Mouse (Mus musculus): ENCODE data around the gene Capns2.
"Not testable (repeated sequence)": the region's sequence is repeated elsewhere in the genome, so short reads cannot be mapped to it uniquely, and the experiment has no call there.

Gene Capns2

DNA sequence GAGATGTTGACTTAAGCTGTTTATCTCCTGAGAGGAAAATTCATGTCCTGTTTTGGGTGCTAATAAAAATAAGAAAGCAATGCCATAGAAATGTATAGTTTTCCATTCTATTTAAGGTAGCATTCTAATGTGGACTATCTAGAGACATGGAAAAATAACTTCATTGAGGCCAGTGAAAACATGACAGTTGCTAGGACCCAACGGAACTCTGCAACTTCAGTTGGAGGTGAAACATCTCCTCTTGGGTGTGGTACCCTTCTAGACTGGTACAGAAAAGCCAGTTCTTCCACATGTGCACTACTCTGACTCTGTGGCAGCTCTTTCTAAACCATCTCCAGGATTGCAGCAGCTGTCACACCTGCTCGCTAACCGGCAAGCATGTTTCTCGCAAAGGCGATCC, at the start of gene Capns2:
Gene Capns2, plus strand, starts transcription at position 301 of the 400 bp plus-strand sequence.
- no peak for DNase-seq (ENCODE audit: low spot score)

DNA sequence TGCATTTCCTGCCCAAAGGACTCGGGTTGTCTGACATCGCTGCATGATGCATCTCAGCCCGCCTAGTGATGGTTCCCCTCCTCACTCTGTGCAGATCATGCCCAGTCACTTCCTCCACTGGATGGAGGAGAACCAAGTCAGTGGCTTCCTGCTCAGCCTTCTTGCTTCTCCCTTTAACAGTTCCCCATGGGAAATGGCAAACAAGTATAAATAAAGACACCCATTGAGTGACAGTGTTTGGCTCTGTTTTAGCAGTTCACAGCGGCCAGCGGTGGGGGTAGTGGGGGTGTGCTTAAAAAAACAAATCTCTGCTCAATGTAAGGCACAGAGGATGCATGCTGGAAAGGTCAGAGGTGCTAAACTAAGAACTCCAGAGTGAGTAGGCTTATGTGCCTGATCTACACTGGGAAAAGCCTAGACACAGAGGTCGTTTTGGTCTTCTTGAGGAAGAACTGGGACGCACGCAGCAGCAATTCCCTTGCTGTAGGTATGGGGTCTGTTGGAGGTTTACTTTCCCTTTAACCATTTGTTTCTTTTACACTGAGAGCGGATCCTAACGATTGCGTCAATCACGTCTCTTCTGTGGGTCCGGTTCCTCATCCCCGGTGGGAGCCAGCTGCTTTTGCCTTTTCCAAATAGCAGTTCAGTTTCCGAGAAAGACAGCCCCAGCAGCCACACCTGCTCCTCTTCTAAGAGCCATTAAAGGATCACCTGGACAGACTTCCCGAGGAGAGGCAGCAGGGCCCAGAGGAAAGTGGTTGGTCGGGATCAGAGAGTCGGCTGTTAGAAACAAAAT, 47.8 kb upstream of the Capns2 start:
- DNase-seq (ENCODE audit: low spot score), result no peak

DNA sequence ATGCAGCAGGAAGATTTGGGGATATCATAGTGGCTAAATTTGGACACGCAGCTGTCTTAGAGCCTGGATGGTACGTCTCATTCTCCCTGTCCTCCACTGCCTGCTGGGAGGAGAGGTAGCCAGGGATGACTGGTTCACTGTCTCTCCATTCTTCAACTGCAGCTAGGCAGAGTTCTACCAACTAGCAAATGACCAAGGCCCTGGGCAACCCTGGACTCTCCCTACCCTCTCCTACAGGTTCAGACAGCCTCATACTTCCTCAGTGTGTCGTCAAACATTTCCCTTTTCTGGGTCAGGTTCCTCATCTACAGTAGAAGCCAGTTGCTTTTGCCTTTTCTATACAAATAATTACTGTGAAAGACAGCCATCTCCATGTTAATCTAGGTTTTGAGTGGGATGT, 46.5 kb upstream of the Capns2 start:
- DNase-seq (ENCODE audit: low spot score), result no peak

DNA sequence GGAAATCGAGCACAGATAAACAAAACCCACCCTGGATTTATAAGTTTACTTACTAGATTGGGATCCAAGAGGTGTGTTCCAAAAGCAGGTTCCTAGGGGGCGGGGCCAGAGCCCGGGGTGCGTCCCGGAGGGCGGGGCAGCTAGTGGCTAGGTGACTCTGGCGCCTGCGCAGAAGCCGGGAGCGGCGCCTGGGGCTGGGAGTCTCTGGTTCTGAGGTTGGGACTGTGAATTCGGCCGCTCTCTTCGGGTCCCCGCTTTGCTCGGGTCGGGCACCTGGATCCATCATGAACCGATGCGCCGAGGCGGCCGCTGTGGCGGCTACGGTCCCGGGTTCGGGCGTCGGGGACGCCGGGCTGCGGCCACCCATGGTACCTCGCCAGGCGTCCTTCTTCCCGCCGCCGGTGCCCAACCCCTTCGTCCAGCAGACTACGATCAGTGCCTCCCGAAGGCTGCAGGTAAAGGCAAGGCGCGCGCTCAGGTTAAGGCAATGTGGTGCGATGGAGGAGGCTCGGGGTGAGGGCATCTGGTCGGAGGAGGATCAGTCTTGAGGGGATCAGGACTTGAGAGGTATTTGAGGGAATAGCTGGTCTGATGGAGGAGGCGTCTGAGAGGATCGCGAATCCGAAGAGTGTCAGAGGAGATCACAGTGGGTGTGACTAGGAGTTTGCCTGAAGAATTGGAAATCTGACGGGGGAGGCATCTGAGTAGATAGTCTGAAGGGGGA, 45.9 kb upstream of the Capns2 start, which contains the start of gene Lpcat2:
Gene Lpcat2, plus strand, starts transcription at position 169 of the 724 bp plus-strand sequence.
- DNase-seq (ENCODE audit: low spot score), result peak; percentile 47

DNA sequence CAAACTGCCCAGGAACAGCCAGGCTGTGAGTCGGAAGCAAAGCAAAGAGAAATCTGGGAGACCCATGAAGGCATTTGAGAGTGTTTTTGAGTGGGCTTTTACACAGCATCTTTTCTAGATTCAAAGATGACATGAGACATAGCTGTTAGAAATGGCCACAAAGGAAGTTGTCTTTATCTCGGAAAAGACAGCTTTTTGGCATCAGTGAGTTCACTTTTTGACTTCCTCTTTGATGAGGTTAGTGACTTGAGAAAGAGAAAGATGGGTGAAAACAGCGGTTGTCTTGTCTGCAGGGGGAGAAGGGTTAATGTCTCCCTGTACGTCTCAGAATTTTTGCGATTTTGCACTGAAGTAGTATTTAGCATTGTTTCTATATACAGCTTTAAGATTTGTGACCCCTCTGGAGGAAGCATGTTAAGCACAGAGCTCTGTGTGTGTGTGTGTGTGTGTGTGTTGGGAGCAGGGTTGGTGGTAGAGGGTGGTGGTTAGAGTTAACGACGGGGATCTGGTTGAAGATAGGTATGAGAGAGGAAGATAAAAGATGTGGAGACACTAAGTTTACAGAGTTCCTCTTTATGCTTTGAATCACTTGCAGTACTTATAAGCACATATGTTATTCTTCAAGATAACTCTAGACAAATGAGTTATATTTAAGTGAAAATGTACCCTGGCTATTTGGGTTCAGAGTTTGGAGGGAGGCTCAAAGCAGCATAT, 44.8 kb upstream of the Capns2 start:
- DNase-seq (ENCODE audit: low spot score), result no peak

DNA sequence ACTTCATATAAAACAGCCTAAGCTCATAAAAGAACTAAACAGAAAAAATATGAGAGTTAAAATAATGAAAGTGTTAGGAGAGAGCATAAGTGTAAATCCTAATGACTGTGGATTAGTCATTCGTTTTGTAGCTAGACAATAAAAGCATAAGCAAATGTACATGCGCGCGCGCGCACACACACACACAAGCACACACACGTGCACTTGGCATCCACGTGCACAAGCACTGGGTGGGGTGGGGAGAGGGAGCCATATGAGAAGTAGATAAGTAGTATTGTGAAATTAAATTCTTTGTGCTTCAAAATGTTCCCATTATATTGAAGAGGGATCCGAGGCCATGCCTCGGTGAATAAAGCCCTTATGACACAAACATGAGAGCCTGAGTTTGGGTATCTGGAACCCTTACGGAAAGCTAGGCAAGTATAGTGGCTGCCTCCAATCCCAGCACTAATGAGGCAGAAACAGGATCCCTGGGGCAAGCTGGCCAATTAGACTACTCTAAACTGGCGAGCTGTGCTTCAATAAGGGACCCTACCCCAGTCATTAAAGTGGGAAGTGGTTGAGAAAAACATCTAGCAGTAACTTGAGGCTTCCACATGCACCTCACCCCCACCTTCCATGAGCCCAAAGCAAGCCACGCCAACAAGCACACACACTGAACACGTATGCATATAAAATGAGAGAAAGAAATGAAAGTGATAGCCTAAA, 42.6 kb upstream of the Capns2 start:
- no peak for DNase-seq (ENCODE audit: low spot score)

DNA sequence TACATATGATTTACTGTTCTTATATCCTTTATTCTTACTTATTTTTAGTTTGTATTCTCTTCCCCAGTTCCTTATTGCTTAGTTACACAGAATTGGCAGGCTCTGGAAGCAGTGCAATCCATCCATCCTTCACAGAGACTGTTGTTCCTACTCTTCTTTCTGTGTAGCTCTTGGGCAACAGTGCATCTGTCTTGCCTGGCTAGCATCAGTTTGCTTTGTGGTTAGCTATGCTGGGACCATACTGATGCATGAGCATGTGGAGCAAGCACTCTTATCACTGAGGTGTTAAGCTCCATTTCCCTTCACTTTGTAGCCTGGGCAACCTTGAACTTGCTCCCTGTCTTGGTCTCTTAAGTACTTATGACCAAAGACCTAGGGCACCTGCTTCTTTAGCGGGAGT, 39.2 kb upstream of the Capns2 start:
- DNase-seq (ENCODE audit: low spot score), result no peak

DNA sequence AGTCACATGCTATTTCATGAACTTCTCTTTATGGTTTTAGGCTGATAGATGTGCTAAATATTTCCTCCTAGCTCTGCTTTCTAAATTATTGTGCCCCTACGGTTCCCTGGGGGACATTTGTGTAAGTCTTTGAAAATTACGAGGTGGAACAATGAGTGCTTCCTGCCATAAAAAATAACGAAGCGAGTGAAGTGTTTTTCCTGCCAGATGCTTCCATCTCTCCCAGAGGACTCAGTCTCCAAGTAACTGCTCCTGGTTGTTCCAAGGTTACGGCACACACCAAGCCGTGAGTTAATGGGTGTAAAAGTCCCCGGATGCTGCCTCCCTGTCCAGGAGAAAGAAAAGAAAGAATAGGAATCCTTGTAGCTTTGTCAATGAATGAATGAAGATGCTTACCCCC, 30.9 kb upstream of the Capns2 start:
- no peak for DNase-seq (ENCODE audit: low spot score)

DNA sequence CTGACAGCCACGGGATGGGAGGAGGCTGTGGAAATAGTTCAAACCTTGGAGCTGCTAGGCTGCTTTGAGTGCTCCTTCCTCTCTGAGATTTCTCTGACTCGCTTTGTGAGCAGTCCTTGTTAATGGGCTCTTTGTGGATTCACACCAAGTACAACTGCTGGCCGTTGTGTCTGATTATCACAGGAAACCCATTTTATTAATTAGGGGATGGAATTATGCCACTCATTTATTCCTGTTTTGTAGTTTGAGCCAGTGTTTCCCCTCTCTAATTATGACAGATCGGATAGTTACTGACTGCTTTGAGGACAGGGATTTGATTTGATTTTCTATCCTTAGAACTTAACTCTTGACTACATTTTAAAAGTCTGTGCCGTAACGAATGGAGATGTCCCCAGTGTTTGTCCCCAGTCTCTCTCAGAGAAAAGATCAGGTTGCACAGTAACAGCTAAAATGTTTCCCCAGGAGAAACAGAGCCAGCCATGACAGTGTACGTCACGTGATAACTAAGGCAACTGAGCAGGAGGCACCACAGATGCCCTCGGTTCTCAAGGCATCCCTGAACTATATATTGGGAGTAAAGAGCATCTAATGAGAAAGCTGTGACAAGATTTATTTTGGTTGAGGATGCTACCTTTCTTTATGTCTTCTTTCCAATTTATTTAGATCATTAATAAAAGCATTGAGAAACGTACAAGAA, 29.0 kb upstream of the Capns2 start:
- DNase-seq (ENCODE audit: low spot score), result no peak

DNA sequence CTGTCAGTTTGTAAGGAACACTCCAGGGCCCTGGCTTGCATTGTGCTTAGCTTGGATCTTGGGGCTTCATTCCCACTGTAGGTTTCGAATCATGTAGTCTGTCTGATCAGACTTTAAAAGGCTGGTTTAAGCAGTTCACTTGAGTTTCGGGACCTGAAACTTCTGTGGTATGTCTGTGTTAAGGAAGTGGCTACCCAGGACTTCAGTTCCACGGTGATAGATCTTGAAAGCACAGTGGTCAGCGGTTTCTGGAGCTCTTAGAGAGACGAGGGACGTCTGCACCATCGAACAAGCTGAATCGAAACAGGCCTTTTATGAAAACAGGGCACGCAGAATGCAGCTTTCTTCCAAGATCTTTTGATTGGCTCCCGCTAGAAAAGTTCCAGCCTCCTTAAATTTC, 25.4 kb upstream of the Capns2 start:
- no peak for DNase-seq (ENCODE audit: low spot score)

DNA sequence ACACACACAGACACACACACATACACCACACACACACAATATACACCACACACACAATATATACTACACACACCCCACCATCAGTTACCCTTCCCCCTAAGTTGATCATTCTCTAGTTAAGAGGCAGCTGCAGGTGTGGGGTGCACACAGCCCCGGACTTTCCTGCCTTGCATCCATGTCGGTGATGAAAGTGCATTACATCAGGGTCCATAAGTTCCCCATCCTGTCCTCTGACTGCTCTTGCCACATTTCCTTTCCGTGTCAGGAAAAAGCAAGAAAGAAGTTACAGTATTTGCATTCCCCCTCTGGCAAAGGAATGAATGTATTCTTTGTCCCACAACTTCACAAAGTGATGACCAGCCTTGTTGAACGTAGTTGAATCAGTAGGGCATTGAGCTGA, 20.0 kb upstream of the Capns2 start:
- DNase-seq (ENCODE audit: low spot score), result no peak

DNA sequence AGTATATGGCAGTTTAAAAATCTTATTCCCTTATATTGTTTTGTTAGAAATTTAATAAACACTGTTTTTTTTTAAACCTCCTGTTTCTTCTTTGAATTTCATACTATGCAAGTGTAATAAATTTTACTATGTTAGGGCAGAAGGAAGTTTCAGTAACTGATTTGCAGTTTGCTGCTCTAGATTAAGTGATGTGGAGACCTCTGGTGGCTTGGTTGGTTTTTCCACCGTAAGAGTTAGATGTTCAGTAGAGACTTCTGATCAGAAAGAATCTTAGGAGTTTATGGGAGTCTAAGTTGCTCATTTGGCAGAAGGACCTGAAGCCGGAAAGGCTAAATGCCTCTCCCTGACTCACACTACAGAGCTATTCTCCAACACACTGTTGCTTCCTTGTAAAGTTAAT, 17.4 kb upstream of the Capns2 start:
- no peak for DNase-seq (ENCODE audit: low spot score)

DNA sequence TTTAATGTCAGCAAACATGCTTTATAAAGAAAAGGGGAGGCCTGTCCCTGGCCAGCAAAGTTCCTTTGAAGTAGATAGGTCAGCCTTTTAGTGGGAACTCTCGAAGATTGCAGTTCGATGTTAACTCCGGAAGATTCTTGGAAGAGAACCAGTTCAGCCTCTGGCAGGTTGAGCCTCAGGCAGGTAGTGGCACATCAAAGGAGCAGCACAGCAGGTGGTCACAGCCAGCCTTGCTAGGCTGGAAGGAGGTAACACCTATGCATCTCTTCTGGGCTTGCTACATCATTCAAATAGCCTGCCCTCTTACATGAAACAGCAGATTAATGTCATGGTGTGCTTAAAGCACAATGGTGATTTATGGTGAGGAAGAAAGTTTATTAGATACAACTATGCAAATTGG, 9.0 kb upstream of the Capns2 start:
- not testable (repeated sequence) for DNase-seq (ENCODE audit: low spot score)

DNA sequence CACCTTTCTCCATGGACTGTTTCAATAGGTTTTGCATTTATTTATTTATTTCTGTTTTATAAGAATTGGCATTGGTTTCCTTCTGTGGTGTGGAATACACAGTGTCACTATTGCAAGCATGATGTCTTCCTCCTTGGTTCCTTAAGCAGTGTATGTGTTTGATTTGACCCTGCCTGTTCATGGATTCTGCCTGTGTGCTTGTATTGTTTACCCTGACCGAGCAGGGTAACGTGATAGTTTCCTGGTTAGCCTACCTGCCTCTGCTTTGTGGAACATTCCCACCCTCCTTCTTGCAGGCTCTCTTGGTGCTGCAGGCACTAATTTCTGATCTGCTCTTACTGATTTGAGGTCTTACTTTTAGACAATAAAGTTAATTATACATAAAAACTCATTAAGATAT, 7.3 kb upstream of the Capns2 start:
- no peak for DNase-seq (ENCODE audit: low spot score)

DNA sequence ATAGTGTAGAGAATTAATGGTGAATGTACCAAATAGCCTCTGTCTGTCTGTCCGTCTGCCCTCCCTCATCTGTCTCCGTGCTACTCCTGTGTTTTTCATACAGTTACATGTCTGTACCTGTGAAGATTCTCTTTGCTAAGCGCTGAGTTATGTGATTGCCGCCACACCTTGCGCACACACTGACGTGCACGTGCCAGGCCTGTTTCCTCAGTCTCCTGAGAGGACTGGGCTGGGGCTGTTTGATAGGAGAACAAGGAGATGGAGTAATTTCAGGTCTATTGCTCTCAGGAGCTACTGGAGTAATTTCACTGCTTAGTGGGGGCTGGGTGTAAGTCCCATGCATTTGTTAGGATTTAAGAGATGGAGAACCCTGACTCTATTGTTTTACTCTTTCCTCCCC, 6.2 kb upstream of the Capns2 start:
- DNase-seq (ENCODE audit: low spot score), result no peak

DNA sequence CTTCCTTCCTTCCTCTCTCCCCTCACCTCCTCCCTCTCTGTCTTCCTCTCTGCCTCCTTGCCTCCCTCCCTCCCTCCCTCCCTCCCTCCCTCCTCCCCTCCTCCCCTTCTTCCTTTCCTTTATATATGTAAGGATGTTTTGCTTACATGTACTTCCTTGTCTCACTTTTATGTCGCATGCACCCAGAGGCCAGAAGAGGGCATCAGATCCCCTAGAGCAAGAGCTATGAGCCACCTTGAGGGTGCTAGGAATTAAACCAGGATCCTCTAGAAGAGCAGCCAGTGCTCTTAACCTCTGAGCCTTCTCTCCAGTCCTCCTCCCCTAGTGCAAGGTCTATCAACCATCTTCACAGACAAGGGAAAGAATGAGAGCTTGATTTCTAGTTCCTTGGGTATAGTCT, 5.2 kb upstream of the Capns2 start:
- no peak for DNase-seq (ENCODE audit: low spot score)

DNA sequence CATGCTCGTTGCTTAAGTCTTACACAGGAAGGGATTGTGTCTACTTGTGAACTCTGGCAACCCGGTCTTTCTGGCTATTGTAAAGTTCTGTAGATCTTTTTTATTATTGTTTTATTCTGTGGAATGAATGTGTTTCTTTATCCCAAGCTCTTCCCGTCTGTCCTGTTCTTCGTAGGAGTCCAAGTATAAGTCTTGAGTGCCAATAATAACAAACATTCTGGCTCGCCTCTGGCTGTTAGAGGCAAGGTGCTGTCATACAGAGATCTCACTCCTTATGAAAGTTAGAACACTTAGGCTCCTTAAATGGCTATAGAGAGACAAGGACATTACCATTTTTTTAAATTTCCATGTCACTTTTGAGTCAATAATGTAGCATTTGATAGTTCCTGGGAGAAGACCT, 4.6 kb upstream of the Capns2 start:
- no peak for DNase-seq (ENCODE audit: low spot score)

DNA sequence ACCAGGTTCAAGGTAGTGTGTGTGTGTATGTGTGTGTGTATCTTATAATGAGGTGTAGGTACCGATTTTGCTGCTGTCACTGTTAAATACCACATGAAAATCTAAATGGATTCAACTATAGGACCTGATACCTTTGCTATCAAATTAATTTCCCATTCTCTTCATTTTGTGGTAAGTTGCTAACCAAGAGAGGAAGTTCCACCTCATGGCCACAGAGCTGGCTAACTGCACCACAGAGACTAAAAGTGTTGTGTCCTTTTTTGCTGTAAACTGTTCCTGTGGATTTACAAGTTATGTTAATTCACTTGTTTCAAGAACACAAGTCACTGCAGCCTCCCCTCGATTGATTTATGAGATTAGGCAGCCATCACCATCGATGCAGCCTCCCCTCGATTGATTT, 3.4 kb upstream of the Capns2 start:
- DNase-seq (ENCODE audit: low spot score), result no peak

DNA sequence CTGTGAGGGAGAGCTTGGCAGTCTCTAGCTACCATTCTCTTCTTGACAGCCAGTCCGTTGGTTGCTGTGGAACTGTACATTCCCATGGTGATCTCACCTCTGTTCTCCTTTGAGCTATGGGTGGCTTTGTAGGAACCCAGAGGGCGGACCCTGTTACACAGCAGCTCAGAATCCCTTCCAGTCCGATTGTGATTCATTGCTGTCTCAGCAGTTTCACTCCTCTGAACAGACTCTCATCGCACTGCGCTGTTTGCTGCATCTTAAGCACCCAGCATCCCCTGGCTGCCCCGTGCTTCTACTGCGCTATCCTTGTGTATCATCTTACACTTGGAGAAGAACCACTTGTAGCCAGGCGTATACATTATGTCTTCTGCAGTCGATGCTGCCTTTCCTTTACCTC, 1.6 kb upstream of the Capns2 start:
- DNase-seq (ENCODE audit: low spot score), result no peak

DNA sequence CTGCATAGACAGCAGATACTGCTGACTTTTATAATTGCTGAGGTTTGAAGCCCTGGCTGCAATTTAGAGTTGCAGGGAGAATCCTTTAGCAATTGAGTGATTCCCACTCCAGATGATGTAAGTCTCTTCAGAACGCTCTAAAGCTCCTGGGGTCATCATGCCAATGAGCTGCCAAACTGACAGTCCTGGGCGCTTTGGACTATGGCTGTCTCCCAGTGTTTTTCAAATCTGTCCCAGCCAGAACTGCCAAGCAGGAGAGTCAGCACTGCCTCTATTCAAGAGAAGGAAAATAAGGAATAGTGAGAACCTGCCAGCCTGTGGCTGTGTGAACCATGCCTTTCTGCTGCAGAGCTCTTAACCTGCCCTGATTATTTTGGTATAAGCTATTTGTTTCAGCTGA, 1.8 kb downstream of the Capns2 start:
- no peak for DNase-seq (ENCODE audit: low spot score)

DNA sequence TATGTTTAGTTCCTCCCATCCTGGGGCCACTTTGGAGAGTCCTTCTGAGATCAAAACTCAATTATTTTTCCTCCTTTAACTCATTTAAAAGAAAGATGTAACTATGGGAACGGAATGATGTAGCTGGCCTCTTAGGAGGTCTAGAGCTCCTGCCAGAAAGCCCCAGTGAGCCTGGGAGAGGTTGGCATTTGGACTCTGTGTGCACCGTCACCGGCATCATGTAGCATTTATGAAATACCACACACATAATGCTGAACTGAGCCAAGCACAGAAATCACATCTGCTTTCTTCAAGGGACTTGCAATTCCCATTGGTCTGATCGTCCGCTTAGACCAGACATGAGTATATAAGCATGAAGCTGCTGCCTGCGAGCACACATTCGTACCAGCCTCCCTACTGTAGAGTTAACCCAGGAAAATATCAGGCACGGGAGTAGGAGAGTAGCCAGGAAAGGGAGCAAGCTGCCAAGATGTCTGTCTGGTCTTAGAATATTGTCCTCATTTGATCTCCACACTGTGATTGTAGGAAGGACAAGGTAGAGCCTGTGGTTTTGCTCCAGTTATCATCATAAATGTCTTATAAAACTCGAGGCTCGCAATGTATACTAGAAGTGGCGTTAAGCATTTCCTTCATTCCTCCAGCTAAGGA, 2.4 kb downstream of the Capns2 start:
- DNase-seq (ENCODE audit: low spot score), result no peak
